Mouse (Mus musculus) layer of hippocampus, adult 18-20 months (tissue): ENCODE results near the gene Krt6a. TPM values are rescaled to one million over a fixed set of nuclear protein-coding genes. Genes with fewer than 3 reads are reported as not detected.
"Not testable (repeated sequence)": the region's sequence is repeated elsewhere in the genome, so short reads cannot be mapped to it uniquely, and the experiment has no call there.

Experiments used
- DNase-seq, 2 experiments: peaks; one replicate each; pipeline ENCODE4 v3.0.0; 2022; ENCODE audit warnings: low spot score in 2 of 2
- long read RNA-seq: library from polyadenylated mRNA; stranded (forward); transcript quantifications from one replicate; pipeline ENCODE4 v2.0.0, GENCODE M21; 2021
- total RNA-seq, 2 experiments: library from RNA; stranded (reverse); gene quantifications; 2 replicates each; pipeline ENCODE4 v1.2.3; 2021

Gene Krt6a
- not detected for total RNA-seq
- long read RNA-seq = 0 reads

- DNase-seq = no peak
Observed at GRCm38 (mm10) chr15:101694207-101694606, at the start of gene Krt6a. TSS of gene Krt6a (minus strand) at chr15:101694307.

GRCm38 (mm10) chr15:101742711-101743110 is 48.6 kb upstream of the Krt6a start, which contains the start of gene Krt71:
TSS of gene Krt71 (minus strand) at chr15:101743109.
- DNase-seq = no peak

GRCm38 (mm10) chr15:101737786-101738185 is 43.7 kb upstream of the Krt6a start:
- no peak for DNase-seq

- DNase-seq = no peak
Observed at GRCm38 (mm10) chr15:101730653-101731052, 36.5 kb upstream of the Krt6a start.

GRCm38 (mm10) chr15:101724686-101725085 is 30.6 kb upstream of the Krt6a start:
- DNase-seq = no peak

- no peak for DNase-seq
Observed at GRCm38 (mm10) chr15:101715831-101716230, 21.7 kb upstream of the Krt6a start.

- no peak for DNase-seq
Observed at GRCm38 (mm10) chr15:101714356-101714755, 20.2 kb upstream of the Krt6a start.

- no peak for DNase-seq
Observed at GRCm38 (mm10) chr15:101713731-101714130, 19.6 kb upstream of the Krt6a start.

- no peak for DNase-seq
Observed at GRCm38 (mm10) chr15:101712720-101713119, 18.6 kb upstream of the Krt6a start, which contains the start of gene Krt5. TSS of gene Krt5 (minus strand) at chr15:101712898.

- no peak for DNase-seq
Observed at GRCm38 (mm10) chr15:101708683-101709082, 14.6 kb upstream of the Krt6a start.

GRCm38 (mm10) chr15:101707454-101707853 is 13.3 kb upstream of the Krt6a start:
- DNase-seq = no peak

GRCm38 (mm10) chr15:101704066-101704465 is 10.0 kb upstream of the Krt6a start:
- DNase-seq = no peak

GRCm38 (mm10) chr15:101702380-101702779 is 8.3 kb upstream of the Krt6a start:
- no peak for DNase-seq

- no peak for DNase-seq
Observed at GRCm38 (mm10) chr15:101699866-101700265, 5.8 kb upstream of the Krt6a start.

GRCm38 (mm10) chr15:101699192-101699591 is 5.1 kb upstream of the Krt6a start:
- no peak for DNase-seq

GRCm38 (mm10) chr15:101697326-101698188 is 3.5 kb upstream of the Krt6a start:
- DNase-seq = peak; percentile 6 to 17

- DNase-seq = not testable (repeated sequence)
Observed at GRCm38 (mm10) chr15:101690460-101690859, 3.6 kb downstream of the Krt6a start.

- no peak for DNase-seq
Observed at GRCm38 (mm10) chr15:101688161-101688560, 5.9 kb downstream of the Krt6a start.

GRCm38 (mm10) chr15:101680187-101680586 is 13.9 kb downstream of the Krt6a start, which contains the start of gene Krt6b:
TSS of gene Krt6b (minus strand) at chr15:101680287.
- no peak for DNase-seq

GRCm38 (mm10) chr15:101675978-101676377 is 18.1 kb downstream of the Krt6a start:
- DNase-seq = no peak

GRCm38 (mm10) chr15:101652736-101653265 is 41.3 kb downstream of the Krt6a start:
- no peak for DNase-seq

- DNase-seq = no peak
Observed at GRCm38 (mm10) chr15:101647280-101647679, 46.8 kb downstream of the Krt6a start, which contains the start of gene Gm5478. TSS of gene Gm5478 (minus strand) at chr15:101647380.
